Mouse (Mus musculus): Measurements from ENCODE around the gene Cep95.
"Not testable (repeated sequence)": the region's sequence is repeated elsewhere in the genome, so short reads cannot be mapped to it uniquely, and the experiment has no call there.

Cep95 gene

DNA sequence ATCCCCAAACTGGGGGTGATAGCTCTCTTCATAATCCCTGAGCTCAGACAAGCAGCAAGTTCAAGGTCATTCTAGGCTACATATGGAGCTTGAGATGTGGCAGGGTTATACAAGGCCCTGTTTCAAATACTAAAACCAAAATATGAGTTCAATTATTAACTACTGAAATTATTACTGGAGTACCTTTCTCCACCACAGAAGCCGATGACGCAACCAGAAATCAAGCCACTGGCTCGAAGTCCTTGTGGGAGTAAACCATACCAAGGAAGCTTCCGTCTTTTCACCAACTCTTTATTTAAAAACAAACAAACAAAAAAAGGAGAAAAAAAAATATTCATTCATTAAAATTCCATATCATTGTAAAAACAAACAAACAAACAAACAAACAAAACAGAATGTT lies 12.1 kb upstream of the Cep95 start:
- DNase-seq (ENCODE audit: low spot score): peak; percentile 20

- peak; percentile 29 for DNase-seq (ENCODE audit: low spot score)
Measured at GRCm38 (mm10) chr11:106777395-106777794, 11.7 kb upstream of the Cep95 start.

- DNase-seq (ENCODE audit: low spot score): no peak
Measured at GRCm38 (mm10) chr11:106778132-106778531, 10.9 kb upstream of the Cep95 start.

- DNase-seq (ENCODE audit: low spot score): no peak
Measured at GRCm38 (mm10) chr11:106778589-106779387, 10.3 kb upstream of the Cep95 start.

DNA sequence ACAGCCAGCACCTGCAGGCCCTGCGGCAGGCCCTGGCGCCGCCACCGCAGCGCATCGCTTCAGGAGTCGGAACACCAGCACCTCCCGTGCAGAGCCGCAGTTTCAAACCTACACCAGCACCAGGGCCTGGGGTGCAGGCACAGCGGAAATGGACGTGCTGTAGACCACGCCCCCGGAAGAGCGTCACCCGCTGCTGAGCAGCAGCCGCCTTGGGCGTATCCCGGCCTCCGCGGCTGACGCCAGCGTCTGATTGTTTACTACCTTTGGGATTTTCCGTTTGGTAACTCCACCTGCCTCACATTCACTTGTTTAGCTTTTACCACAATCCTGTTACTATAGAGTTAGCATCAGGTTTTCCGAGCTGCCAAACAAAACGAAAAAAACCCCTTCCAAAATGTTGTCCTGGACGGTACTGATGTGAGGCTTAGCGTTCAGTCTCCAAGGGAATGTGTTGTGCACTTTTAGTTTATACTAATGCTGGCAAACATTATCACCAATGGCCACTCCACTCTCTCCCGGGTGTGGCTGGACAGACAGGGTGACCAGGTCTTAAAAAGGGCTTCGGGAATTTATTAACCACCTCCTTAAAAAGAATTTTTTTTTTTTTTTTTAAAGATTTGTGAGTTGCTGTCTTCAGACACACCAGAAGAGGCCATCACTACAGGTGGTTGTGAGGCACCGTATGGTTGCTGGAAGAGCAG lies 9.5 kb upstream of the Cep95 start, which contains the start of gene Polg2:
TSS of gene Polg2 (minus strand) at position 150 of the 701 bp plus-strand sequence.
- DNase-seq (ENCODE audit: low spot score): peak; percentile 92

DNA sequence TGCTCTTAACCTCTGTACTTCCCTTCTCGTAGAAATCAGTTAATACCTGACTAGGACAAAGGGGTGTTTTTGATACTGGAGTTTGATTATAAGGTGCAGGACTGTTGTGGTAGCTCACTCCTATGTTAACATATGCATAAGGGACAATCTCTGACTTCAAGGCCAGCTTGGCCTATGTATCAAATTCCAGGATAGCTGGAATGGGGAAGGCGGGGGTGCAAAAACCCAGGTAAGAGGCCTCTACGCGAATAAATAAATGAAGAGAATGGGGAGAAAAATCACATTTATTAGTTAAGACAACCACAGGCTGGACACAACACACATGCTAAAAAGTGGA lies 9.0 kb upstream of the Cep95 start:
- no peak for DNase-seq (ENCODE audit: low spot score)

- DNase-seq (ENCODE audit: low spot score): no peak
Measured at GRCm38 (mm10) chr11:106780590-106781220, 8.3 kb upstream of the Cep95 start.

- DNase-seq (ENCODE audit: low spot score): not testable (repeated sequence)
Measured at GRCm38 (mm10) chr11:106782271-106782670, 6.8 kb upstream of the Cep95 start.

GRCm38 (mm10) chr11:106782841-106783764 lies 5.9 kb upstream of the Cep95 start:
- DNase-seq (ENCODE audit: low spot score): no peak

DNA sequence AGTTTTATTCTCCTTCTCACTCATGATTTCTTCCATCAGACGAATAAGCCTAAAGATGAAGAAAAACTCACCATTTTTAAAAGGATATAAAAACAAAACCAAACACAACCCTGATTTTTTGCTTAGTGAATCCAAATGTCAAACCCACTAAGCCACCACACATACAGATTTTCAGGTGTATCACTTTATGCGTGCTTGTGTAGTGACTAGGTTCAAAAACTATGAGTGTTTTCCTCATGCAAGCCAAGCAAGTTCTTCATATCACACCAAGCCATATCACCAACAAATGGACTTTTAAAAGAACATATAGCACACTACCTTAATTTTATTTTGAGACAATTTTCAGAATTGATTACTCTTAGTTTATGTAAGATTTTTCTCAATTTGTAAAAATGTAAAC lies 4.6 kb upstream of the Cep95 start:
- DNase-seq (ENCODE audit: low spot score): no peak

DNA sequence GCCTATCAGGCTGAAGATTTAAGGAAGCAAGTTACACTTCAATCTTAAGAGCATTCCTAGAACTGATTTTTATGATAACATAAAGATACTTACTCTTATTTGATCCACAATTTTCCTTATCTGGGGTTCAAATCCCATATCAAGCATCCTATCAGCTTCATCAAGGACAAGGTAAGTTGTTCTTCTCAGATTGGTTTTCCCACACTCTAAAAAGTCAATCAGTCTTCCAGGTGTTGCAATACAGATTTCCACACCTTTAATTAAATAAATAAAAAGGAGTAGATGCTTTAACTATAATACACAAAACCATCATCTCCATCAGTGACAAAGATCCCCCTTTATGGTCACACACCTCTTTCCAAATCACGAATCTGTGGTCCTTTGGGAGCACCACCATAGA lies 4.0 kb upstream of the Cep95 start:
- no peak for DNase-seq (ENCODE audit: low spot score)

- peak; percentile 85 for DNase-seq (ENCODE audit: low spot score)
Measured at GRCm38 (mm10) chr11:106787131-106788025, 1.7 kb upstream of the Cep95 start.

DNA sequence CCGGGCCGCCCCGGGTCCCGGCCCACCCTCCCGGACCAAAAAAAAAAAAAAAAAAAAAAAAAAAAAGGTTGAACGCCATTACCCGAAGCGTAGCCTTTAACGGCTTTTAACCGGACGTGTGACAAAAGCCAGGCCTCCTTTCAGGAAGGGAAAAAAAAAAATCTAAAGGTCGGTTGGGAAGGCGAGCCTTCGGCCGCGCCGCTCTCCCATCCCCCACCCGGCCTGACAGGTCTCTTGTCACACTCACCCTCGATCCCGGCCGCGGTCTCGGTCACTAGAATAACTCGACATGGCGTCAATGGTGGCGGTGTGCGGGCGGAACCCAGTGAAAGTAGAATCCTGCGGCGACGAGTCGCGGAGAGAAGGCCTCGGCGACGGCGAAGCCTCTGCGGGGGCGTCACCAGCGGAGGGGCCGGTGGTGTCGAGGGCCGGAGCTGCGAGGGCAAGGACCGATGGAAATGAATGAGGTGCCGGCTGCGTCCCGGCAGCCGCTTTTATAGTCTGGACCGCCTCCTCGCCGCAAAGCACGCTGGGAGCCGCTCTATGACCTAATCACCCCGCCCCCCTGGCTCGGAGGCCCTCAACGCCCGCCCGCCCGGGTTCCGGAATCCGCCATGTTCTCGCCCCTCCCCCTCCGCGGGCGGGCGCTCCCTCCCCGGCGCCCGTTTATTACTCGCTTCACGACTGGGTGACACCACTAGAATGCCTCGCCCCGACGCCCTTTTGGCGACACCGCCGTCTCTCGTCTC lies 852 bp upstream of the Cep95 start:
- peak; percentile 99 for DNase-seq (ENCODE audit: low spot score)

DNA sequence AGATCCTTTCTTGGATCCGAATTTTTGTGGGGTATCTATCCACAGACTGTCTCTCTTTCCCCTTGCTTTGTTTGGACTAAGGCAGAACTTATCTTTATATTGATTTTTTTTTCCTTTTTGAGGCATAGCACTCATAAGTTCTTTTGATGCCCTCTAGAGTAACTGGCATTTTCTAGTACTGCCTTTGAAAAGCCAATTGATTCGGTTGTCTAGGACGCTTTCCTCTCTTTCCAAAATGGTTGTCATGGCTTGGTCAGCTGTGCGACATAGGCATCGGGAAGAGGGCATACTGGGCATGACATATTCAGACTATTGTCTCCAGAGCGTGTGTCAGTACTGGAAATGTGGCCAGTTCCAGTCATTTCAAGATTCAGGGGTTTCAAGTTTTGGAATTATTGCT lies 597 bp downstream of the Cep95 start:
- DNase-seq (ENCODE audit: low spot score): no peak

- no peak for DNase-seq (ENCODE audit: low spot score)
Measured at GRCm38 (mm10) chr11:106793846-106794245, 4.8 kb downstream of the Cep95 start.

GRCm38 (mm10) chr11:106795679-106796078 lies 6.6 kb downstream of the Cep95 start:
- no peak for DNase-seq (ENCODE audit: low spot score)

DNA sequence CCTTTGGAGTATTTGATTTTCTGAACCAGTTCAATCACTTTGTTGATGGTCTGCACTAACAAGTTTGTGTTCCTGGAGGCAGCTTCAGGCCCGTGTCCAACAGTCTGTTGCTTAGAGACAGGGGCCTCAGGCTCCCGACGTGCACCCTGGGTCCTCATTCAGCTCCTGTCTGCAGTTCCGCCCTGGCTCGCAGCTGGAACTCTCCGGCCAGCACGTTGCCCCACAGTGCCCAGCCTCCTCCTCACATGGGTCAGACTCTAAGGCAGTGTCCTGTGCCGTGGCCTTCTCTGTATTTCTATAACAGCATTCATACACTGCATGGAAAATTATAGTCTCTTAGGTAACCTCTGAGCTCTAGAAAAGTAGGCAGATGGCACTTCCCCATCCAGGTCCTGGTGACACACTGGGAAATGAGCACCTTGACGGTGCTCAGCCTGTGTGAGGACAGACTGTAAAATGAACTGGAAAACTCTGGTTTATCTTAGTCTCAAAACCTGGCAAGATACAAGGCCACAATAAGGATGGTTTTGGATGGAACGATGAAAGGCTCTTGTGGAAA lies 13.1 kb downstream of the Cep95 start:
- DNase-seq (ENCODE audit: low spot score): no peak

- DNase-seq (ENCODE audit: low spot score): not testable (repeated sequence)
Measured at GRCm38 (mm10) chr11:106807442-106807841, 18.4 kb downstream of the Cep95 start.

DNA sequence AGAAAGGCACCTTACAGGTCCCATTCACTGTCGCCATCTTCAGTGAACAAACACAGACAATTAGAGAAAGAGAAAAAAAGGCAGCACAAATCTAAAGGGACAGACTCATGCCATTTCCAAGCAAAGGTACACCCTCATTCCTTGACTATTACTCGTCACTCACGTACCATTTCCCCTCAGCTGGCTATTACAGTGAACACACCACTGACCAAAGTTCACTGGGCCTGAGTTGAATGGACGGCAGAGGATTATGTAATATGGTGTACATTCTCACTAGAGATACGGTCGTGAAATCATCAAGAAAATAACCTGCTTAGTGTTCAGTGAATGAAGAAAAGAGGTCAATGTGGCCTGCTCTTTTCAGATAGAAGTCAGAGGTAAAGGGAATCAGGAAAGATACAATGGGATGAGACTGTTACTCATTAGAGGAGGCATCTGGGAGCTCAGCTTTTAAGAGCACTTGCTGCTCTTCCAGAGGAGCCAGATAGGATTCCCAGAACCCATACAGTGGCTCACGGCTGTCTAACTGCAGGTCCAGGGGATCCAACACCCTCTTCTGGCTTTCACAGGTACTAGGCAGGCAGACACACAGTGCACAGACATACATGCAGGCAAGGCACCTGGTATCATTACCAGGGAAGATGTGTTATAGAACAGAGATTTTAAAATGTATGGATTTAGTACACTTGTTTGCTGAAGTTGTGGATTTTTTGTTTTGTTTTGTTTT lies 23.5 kb downstream of the Cep95 start:
- DNase-seq (ENCODE audit: low spot score): no peak

Data from yolk sac, embryonic 10.5 days (tissue).